Mouse (Mus musculus) cerebellum, adult 9-11 months (tissue): ENCODE data around the gene Cxcr3.

Source experiments
- DNase-seq: peaks from one replicate; pipeline ENCODE4 v3.0.0; 2022

The Cxcr3 gene

GRCm38 (mm10) chrX:101733828-101734319 lies at the start of gene Cxcr3:
Gene Cxcr3, minus strand, starts transcription at chrX:101734269.
- peak; percentile 2 for DNase-seq

GRCm38 (mm10) chrX:101772035-101772434 lies 38.0 kb upstream of the Cxcr3 start:
- peak; percentile 7 for DNase-seq

GRCm38 (mm10) chrX:101770307-101770706 lies 36.2 kb upstream of the Cxcr3 start:
- no peak for DNase-seq

DNA sequence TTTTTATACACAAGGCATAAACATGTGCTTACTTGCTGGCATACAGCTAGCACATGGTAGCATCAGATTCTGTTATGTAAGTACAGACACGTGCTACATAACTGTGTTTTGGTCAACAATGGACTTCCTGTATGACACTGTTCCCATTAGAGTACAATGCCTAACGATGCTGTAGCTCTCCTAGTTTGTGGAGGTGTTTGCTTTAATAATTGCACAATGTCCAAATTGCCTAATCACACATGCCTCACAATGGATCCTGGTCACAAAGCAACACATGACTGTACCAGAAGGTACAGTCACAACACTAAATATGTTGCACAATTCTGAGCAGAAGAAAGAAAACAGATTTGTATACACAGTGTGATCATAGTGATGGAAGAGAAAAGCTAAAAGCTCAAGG lies 35.4 kb upstream of the Cxcr3 start:
- DNase-seq: no peak

DNA sequence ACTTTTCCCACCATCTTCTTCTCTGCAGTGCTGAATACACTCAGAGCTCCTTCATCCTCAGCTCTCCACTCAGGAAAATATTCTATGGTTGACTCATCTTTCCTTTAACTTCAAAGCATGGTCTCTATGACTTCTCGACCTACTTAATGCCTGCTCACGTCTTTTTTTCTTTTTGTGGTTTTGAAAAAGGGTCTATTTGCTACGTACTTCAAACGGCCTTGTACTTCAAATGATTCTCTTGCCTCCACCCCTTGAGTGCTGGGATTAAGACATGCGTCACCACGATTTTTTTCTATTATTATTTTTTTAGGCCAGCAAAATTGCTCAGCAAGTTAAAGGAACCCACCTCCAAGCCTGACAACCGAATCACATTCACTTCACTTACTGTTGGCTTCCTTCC lies 33.2 kb upstream of the Cxcr3 start:
- DNase-seq: no peak

DNA sequence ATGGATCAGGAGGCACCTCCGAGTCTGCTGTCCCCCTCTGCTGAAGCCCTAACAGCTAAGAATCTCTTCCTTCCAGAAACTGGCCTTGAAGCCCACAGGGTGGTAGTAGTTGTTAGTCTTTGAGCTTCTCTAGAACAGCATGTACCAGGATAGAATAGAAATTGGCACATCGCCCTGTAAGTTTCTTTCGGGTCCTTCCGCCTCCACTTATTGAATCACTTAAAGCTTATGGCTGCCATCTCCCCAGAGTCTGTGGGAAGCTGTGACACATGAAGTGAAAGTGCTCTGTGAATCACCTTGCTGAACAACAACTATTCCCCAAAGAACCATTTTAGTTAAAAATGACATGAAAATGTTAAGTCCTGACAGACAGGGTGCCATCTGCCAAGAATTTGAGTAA lies 31.0 kb upstream of the Cxcr3 start:
- DNase-seq: no peak

DNA sequence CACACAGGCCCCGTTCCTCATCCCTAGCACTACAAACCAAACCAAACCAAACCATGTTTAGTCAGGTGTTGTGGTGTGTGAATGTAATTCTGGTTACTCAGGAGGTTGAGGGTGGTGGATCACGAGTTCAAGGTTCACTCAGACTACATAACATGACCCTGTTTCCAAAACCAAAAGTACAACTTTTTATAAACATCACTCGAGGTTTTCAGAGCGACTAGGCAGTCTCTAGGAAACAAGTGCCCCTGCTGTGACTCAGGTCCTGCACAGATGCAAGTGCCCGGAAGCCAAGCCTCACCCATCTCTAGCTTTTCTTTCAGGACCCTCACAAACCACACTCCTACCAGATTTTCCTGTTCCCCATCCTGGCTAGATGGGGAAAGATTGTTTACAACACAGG lies 30.6 kb upstream of the Cxcr3 start:
- no peak for DNase-seq

DNA sequence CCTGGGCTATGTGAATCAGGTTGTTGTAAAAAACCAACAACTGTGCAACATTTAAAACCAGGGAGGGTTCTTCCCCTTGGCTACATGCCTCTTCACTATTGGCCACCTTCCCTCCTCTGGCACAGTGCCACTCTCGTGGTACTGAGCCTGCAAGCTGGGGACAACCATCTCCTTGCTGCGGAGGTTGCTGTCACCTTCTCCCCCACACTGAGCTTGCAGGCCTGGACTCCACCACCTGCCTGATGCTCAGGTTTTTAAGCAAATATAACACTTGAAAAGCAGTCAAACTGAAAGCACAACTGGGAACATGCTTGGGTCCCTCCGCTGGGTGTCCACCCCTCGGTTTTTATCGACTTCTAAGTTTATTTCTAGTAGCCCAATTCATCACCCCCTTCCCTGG lies 20.4 kb upstream of the Cxcr3 start:
- DNase-seq: peak; percentile 7

DNA sequence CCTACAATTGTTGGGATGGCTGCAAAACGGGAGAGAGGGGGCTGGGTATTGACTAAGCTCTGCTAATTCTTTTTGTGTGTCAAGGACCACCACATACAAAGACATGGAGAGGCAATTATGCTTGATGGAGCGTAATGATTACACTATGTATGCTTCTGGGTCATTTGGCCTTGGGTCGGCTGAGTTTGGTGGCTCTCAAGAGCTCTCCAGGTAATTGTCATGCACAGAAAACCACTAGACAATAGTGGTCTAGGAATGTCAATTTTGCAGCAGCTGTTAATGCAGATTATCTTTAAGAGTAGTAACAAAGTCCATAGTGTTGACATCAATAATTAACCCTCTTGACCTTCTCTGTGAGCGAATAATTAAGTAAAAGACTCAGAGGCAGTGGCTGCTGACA lies 16.1 kb upstream of the Cxcr3 start:
- no peak for DNase-seq

- DNase-seq: no peak
Measured at GRCm38 (mm10) chrX:101741064-101741433, 7.0 kb upstream of the Cxcr3 start.

- no peak for DNase-seq
Measured at GRCm38 (mm10) chrX:101740335-101741063, 6.4 kb upstream of the Cxcr3 start.

- DNase-seq: no peak
Measured at GRCm38 (mm10) chrX:101737201-101737600, 3.1 kb upstream of the Cxcr3 start.

GRCm38 (mm10) chrX:101734981-101735380 lies 912 bp upstream of the Cxcr3 start:
- DNase-seq: no peak

DNA sequence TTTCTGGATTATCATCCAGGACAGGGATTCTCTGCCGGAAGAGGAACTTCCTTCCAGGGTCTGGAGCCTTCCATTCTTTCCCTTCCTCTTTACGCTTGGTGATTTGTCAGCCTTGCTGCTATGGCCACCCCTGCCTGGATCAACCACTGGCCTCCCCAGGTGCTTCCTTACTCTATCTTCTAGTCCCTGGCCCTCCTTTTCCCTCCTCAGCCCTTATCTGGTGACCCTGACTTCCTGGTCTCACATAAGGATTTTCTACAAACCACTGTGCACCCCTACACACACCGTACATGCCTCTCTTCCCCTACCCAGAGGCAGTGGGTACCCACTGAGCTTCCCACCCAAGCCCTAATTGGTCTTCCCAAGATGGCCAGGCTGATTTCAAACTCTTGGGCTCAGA lies 781 bp downstream of the Cxcr3 start:
- no peak for DNase-seq

GRCm38 (mm10) chrX:101732644-101733043 lies 1.4 kb downstream of the Cxcr3 start:
- DNase-seq: no peak

DNA sequence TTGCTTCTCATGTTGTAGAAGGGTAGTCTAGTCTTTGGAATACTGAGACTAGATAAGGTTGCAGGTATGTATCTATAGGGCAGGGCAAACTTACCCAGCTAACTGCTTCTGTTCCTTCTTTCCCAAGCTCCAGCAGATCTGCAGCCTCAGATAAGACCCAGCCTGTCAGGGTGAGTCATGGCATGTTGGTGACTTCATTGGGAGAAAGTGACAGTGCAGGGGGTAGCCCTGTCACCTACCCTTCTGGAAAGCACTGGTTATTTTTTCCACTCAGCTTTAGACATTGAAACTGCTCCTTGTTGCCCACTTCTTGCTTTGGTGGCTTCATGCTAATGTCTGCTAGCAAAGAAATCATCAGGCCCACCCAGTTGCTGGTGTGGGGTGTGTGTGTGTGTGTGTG lies 4.1 kb downstream of the Cxcr3 start:
- DNase-seq: no peak

DNA sequence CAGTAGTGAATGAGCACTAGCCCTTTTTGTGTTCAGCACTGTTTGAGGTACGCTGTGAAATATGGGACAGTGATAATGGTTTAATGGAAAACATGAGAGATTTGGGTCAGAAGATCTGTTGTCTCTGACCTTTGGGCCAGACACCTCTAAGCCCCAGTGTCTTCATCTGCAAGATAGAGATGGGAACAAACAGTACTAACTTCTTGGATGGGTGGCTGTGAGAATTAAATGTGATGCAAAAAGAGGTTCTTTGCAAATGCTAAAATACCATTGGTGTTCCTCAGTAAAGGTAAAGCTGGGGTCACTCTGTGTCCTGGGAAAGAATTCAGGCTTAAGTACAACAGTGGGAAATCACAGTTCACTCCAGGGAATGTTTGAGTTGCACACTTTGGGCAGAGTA lies 13.7 kb downstream of the Cxcr3 start:
- no peak for DNase-seq

- DNase-seq: no peak
Measured at GRCm38 (mm10) chrX:101705111-101705510, 29.0 kb downstream of the Cxcr3 start.

DNA sequence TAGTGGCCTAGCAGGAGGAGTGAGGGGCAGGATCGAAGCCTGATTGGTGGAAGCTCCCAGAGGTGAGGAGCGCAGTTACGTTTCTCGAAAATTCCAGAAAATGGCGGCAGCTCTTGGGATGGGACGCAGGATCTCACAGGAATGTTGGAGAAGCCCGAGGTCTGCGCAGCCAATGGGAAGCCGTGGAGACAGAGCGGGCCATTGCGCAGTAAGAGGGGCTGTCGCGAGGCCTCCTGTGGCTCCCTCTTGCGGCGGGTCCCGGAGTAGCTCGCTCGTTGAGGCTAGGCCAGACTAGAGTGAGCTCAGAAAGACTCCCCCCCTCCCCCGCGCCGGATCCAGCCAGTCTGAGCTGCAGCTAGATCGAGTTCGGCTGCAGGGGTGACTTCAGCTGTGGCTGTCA lies 35.8 kb downstream of the Cxcr3 start:
- no peak for DNase-seq

GRCm38 (mm10) chrX:101697537-101697936 lies 36.5 kb downstream of the Cxcr3 start:
- DNase-seq: no peak

DNA sequence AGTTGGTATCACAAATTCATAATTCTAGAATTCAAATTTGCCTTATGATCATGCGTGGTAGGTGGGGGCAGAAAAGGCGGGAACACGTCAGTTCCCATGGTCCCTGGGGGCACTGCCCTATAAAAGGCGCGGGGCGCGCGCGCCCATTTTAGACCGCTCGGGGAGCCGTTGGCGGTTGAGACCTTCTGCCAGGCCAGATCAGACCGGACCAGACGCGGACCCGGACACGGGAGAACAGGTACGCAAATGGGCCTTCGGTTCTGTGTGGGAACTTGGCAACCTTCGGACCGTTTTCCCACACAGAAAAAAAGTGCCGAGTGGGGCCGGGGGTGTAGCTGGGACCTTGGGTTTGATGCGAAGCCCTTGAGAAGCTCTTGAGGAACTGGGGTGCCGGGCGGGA lies 38.4 kb downstream of the Cxcr3 start:
- DNase-seq: no peak
